Mouse (Mus musculus): ENCODE results near the gene Zfp746. TPM values are rescaled to one million over a fixed set of nuclear protein-coding genes. Genes with fewer than 3 reads are reported as not detected.
A peak's percentile ranks its signal among the peaks of the same experiment; 100 is the strongest.

Gene Zfp746
- polyA plus RNA-seq, 1 experiment from 2014 or later: 8.7 TPM

GRCm38 (mm10) chr6:48064451-48064850 lies 21.9 kb downstream of the Zfp746 start:
- Histone ChIP-seq H3K36me3 (ENCODE audit: control insufficient read depth, insufficient read depth, low read length) (peaks cover 44% of the 10 kb centered on the region), H3K4me2 (replicated peaks; ENCODE audit: low read depth) (no peak overlapping the region), H3K4me3 (ENCODE audit: low read depth, low read length) (no peak overlapping the region), H3K27ac (replicated peaks) (no peak overlapping the region), H3K9ac (ENCODE audit: low read length) (no peak overlapping the region), H3K27me3 (ENCODE audit: control insufficient read depth, insufficient read depth, low read length) (no peaks in the 10 kb centered on the region), H3K4me1 (replicated peaks; ENCODE audit: control insufficient read depth, insufficient read depth) (no peaks in the 10 kb centered on the region), H3K9me3 (ENCODE audit: control insufficient read depth, low read length) (no peaks in the 10 kb centered on the region)
- TF ChIP-seq CTCF (IDR thresholded peaks at IDR 0.05; ENCODE audit: low read depth) (no peak), EP300 (optimal IDR thresholded peaks at IDR 0.05) (no peak)
- WGBS: 90% methylated on average over 14 of the region's 14 CpGs
- DNase-seq (ENCODE audit: low spot score): no peak
- ATAC-seq (ENCODE audit: low FRiP score, low TSS enrichment): no peak; the same call in 1 of the 2 replicates

- ATAC-seq (ENCODE audit: low FRiP score, low TSS enrichment) (peak; percentile 21; the same call in 1 of the 2 replicates), DNase-seq (ENCODE audit: low spot score) (no peak)
- Histone ChIP-seq H3K4me1 (replicated peaks; ENCODE audit: control insufficient read depth, insufficient read depth) (no peaks in the 10 kb centered on the region), H3K27ac (replicated peaks) (no peak overlapping the region), H3K27me3 (ENCODE audit: control insufficient read depth, insufficient read depth, low read length) (no peaks in the 10 kb centered on the region), H3K9me3 (ENCODE audit: control insufficient read depth, low read length) (no peaks in the 10 kb centered on the region), H3K4me3 (ENCODE audit: low read depth, low read length) (no peak overlapping the region), H3K4me2 (replicated peaks; ENCODE audit: low read depth) (no peak overlapping the region), H3K9ac (ENCODE audit: low read length) (no peak overlapping the region), H3K36me3 (ENCODE audit: control insufficient read depth, insufficient read depth, low read length) (peaks cover 44% of the 10 kb centered on the region)
- WGBS: 95% methylated on average over 28 of the region's 28 CpGs
- no peak for TF ChIP-seq CTCF (IDR thresholded peaks at IDR 0.05; ENCODE audit: low read depth)
- TF ChIP-seq EP300 (optimal IDR thresholded peaks at IDR 0.05): no peak
These were observed 22.5 kb downstream of the Zfp746 start for GRCm38 (mm10) chr6:48063940-48064339.

GRCm38 (mm10) chr6:48060895-48061294 lies 25.5 kb downstream of the Zfp746 start:
- no peaks in the 10 kb centered on the region for H3K4me1 ChIP-seq (replicated peaks; ENCODE audit: control insufficient read depth, insufficient read depth)
- no peak for TF ChIP-seq EP300 (optimal IDR thresholded peaks at IDR 0.05)
- no peak for TF ChIP-seq CTCF (IDR thresholded peaks at IDR 0.05; ENCODE audit: low read depth)
- DNase-seq (ENCODE audit: low spot score) (no peak), ATAC-seq (ENCODE audit: low FRiP score, low TSS enrichment) (no peak)
- H3K9me3 ChIP-seq (ENCODE audit: control insufficient read depth, low read length): no peaks in the 10 kb centered on the region
- H3K27me3 ChIP-seq (ENCODE audit: control insufficient read depth, insufficient read depth, low read length): no peaks in the 10 kb centered on the region
- peaks cover 27% of the 10 kb centered on the region for H3K36me3 ChIP-seq (ENCODE audit: control insufficient read depth, insufficient read depth, low read length)
- H3K27ac ChIP-seq (replicated peaks): no peak overlapping the region
- no peak overlapping the region for H3K9ac ChIP-seq (ENCODE audit: low read length)
- 100% methylated on average over 1 of the region's 1 CpGs for WGBS
- H3K4me2 ChIP-seq (replicated peaks; ENCODE audit: low read depth): no peak overlapping the region
- no peak overlapping the region for H3K4me3 ChIP-seq (ENCODE audit: low read depth, low read length)

- ATAC-seq (ENCODE audit: low FRiP score, low TSS enrichment): no peak
- Histone ChIP-seq H3K4me3 (ENCODE audit: low read depth, low read length) (no peak overlapping the region), H3K27me3 (ENCODE audit: control insufficient read depth, insufficient read depth, low read length) (no peaks in the 10 kb centered on the region), H3K9me3 (ENCODE audit: control insufficient read depth, low read length) (no peaks in the 10 kb centered on the region), H3K36me3 (ENCODE audit: control insufficient read depth, insufficient read depth, low read length) (peaks cover 22% of the 10 kb centered on the region), H3K4me1 (replicated peaks; ENCODE audit: control insufficient read depth, insufficient read depth) (no peaks in the 10 kb centered on the region), H3K27ac (replicated peaks) (no peak overlapping the region), H3K9ac (ENCODE audit: low read length) (no peak overlapping the region), H3K4me2 (replicated peaks; ENCODE audit: low read depth) (no peak overlapping the region)
- no peak for DNase-seq (ENCODE audit: low spot score)
- WGBS: 63% methylated on average over 2 of the region's 2 CpGs
- TF ChIP-seq EP300 (optimal IDR thresholded peaks at IDR 0.05) (no peak), CTCF (IDR thresholded peaks at IDR 0.05; ENCODE audit: low read depth) (no peak)
These were observed 26.0 kb downstream of the Zfp746 start for GRCm38 (mm10) chr6:48060421-48060820.

- no peak for TF ChIP-seq CTCF (IDR thresholded peaks at IDR 0.05; ENCODE audit: low read depth)
- TF ChIP-seq EP300 (optimal IDR thresholded peaks at IDR 0.05): no peak
These were observed 34.3 kb downstream of the Zfp746 start for GRCm38 (mm10) chr6:48052136-48052535.

GRCm38 (mm10) chr6:48051666-48052065 lies 34.7 kb downstream of the Zfp746 start:
- ATAC-seq (ENCODE audit: low FRiP score, low TSS enrichment) (no peak), DNase-seq (ENCODE audit: low spot score) (no peak)
- Histone ChIP-seq H3K27ac (replicated peaks) (no peak overlapping the region), H3K9ac (ENCODE audit: low read length) (no peak overlapping the region), H3K27me3 (ENCODE audit: control insufficient read depth, insufficient read depth, low read length) (no peaks in the 10 kb centered on the region), H3K4me2 (replicated peaks; ENCODE audit: low read depth) (no peak overlapping the region), H3K4me1 (replicated peaks; ENCODE audit: control insufficient read depth, insufficient read depth) (no peaks in the 10 kb centered on the region), H3K36me3 (ENCODE audit: control insufficient read depth, insufficient read depth, low read length) (no peaks in the 10 kb centered on the region), H3K4me3 (ENCODE audit: low read depth, low read length) (no peak overlapping the region), H3K9me3 (ENCODE audit: control insufficient read depth, low read length) (no peaks in the 10 kb centered on the region)
- no peak for TF ChIP-seq CTCF (IDR thresholded peaks at IDR 0.05; ENCODE audit: low read depth)
- TF ChIP-seq EP300 (optimal IDR thresholded peaks at IDR 0.05): no peak
- WGBS: 75% methylated on average over 2 of the region's 2 CpGs

More at GRCm38 (mm10) chr6:48052136-48052535, 34.3 kb downstream of the Zfp746 start:
- DNase-seq (ENCODE audit: low spot score) (no peak), ATAC-seq (ENCODE audit: low FRiP score, low TSS enrichment) (no peak)
- H3K36me3 ChIP-seq (ENCODE audit: control insufficient read depth, insufficient read depth, low read length): no peaks in the 10 kb centered on the region
- no peak overlapping the region for H3K27ac ChIP-seq (replicated peaks)
- 87% methylated on average over 6 of the region's 6 CpGs for WGBS
- H3K4me2 ChIP-seq (replicated peaks; ENCODE audit: low read depth): no peak overlapping the region
- H3K4me1 ChIP-seq (replicated peaks; ENCODE audit: control insufficient read depth, insufficient read depth): no peaks in the 10 kb centered on the region
- no peak overlapping the region for H3K4me3 ChIP-seq (ENCODE audit: low read depth, low read length)
- no peaks in the 10 kb centered on the region for H3K9me3 ChIP-seq (ENCODE audit: control insufficient read depth, low read length)
- no peak overlapping the region for H3K9ac ChIP-seq (ENCODE audit: low read length)
- no peaks in the 10 kb centered on the region for H3K27me3 ChIP-seq (ENCODE audit: control insufficient read depth, insufficient read depth, low read length)
